Mouse (Mus musculus): ENCODE measurements around the gene Srgap1. TPM values are rescaled to one million over a fixed set of nuclear protein-coding genes. Genes with fewer than 3 reads are reported as not detected.

The Srgap1 gene
- polyA plus RNA-seq, 1 experiment, result 1.0 TPM

DNA sequence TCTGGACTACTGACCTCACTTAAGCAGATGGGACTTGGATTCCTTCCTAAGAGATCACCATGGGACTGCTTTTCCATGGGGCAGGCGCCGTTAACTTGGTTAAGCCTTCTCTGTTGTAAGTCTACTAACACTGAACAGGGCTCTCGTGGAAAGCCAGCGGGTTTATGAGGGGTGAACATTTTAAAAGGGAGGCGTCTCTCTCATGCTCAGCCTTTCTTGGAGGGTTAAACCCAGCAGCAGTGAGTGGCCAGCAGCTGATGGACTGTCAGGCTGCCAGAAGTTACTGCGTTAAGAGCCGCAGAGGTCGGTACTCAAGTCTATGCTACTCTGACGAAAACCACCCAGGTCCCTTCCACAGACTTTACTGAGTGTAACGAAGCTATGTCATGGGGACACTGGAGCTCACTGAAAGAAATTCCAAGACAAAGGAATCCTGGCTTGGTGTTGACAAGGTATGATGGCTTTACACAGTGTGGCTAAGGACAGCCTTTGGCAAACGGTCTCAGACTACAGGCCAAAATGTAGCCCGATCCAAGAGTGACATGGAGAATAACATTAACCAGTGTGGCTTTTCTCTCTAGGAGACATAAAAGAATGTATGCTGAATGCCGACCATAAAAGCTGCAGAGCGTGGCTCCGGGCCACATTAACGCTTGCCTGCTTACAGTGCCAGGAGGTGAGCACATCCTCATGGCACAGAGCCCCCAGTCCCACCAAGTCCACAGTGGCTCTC is 209.8 kb downstream of the Srgap1 start:
- no peak overlapping the region for H3K27ac ChIP-seq (ENCODE audit: control insufficient read depth, insufficient read depth, low read depth, low read length, poor library complexity)
- TF ChIP-seq POLR2A (IDR thresholded peaks at IDR 0.05; ENCODE audit: borderline replicate concordance, control insufficient read depth, low read depth, low read length) (no peak), CTCF (IDR thresholded peaks at IDR 0.05; ENCODE audit: control insufficient read depth, insufficient read depth, low read length) (no peak)
- no peak overlapping the region for H3K4me3 ChIP-seq (replicated peaks; ENCODE audit: control insufficient read depth, low read depth, low read length)
- no peaks in the 10 kb centered on the region for H3K4me1 ChIP-seq (ENCODE audit: control insufficient read depth, insufficient read depth, low read length)
- 78% methylated on average over 16 of the region's 16 CpGs for WGBS

DNA sequence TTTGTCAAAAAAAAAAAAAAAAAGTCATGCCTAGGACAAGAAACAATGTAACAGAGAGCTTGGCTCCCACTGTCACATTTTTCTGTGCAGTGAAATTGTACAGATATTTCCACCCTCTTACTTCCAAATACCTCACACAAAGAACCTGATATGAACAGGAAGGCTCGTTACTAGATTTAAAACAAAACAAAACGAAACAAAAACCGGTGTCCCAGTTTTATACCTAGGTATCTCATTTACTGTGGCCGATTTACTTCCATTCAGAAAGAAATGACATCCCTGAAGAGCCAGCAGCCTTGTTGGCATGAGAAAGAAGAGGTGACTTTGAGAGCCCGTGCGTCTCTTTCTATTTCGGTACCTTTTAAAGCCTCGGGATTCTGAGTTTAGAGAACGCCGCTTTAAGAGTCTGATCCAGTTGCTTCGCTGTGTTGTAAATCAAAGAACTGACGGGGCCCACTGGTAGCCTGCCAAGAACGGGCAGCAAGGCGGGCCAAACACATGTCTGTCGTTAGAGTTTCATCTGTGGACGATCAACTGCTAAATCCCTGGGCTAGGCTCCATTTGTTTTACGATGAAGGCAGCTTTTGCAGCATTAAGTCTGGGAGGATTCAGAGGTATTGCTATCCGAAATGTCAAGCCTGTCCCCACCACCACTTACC is 210.5 kb downstream of the Srgap1 start:
- Histone ChIP-seq H3K4me3 (replicated peaks; ENCODE audit: control insufficient read depth, low read depth, low read length) (no peak overlapping the region), H3K27ac (ENCODE audit: control insufficient read depth, insufficient read depth, low read depth, low read length, poor library complexity) (no peak overlapping the region), H3K4me1 (ENCODE audit: control insufficient read depth, insufficient read depth, low read length) (no peaks in the 10 kb centered on the region)
- TF ChIP-seq POLR2A (IDR thresholded peaks at IDR 0.05; ENCODE audit: borderline replicate concordance, control insufficient read depth, low read depth, low read length) (no peak), CTCF (IDR thresholded peaks at IDR 0.05; ENCODE audit: control insufficient read depth, insufficient read depth, low read length) (no peak)
- 8% methylated on average over 18 of the region's 18 CpGs for WGBS

- 76% methylated on average over 5 of the region's 5 CpGs for WGBS
- TF ChIP-seq POLR2A (IDR thresholded peaks at IDR 0.05; ENCODE audit: borderline replicate concordance, control insufficient read depth, low read depth, low read length) (no peak), CTCF (IDR thresholded peaks at IDR 0.05; ENCODE audit: control insufficient read depth, insufficient read depth, low read length) (no peak)
- no peaks in the 10 kb centered on the region for H3K4me1 ChIP-seq (ENCODE audit: control insufficient read depth, insufficient read depth, low read length)
Observed at GRCm38 (mm10) chr10:121833443-121833842, 213.7 kb downstream of the Srgap1 start.

DNA sequence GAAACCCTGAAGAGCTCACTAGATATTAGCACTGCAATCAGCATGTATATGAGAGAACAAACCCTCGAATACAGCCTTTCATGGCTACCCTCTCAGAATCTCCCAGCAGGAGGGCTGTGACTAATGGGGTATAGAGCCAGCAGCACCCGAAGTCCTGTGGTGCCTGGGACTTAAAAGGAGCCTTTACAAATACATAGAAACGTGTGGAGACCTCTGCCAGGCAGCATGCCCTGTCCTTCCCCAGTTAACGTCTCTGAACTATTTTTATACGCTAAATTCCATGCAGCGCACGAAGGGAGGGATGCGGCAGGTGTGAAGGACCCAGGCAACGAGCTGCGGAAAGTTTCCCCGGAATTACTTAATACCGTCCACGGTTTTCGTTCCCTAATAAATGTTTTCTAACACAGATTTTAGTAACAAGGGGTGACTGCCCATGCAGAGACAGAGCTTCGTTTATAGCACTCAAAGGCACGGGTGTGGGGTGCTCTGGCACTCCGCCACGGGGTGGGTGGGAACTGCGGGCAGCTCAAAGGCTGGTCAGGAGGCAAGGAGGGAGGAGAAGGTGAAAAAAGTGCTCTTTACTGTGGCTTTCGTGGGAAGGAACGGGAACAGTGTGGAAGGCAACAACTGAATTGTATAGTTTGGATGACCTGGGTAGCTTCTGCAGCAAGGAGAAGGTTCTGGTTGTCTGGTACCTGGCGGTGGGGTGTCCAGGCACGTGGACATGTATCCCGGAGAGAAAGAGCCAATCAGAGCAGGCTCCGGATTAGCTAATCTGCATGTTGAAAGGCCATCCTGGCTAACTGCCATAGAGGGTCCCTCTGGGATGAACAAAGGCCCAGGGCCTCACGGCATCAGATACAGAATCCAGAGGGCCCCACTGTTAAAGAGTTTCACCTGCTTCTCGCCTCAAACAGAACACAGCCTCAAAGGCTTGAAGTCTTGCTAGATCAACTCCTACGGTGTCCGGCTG is 216.5 kb downstream of the Srgap1 start:
- Histone ChIP-seq H3K27ac (ENCODE audit: control insufficient read depth, insufficient read depth, low read depth, low read length, poor library complexity) (no peak overlapping the region), H3K4me3 (replicated peaks; ENCODE audit: control insufficient read depth, low read depth, low read length) (no peak overlapping the region), H3K4me1 (ENCODE audit: control insufficient read depth, insufficient read depth, low read length) (no peaks in the 10 kb centered on the region)
- TF ChIP-seq CTCF (IDR thresholded peaks at IDR 0.05; ENCODE audit: control insufficient read depth, insufficient read depth, low read length) (no peak), POLR2A (IDR thresholded peaks at IDR 0.05; ENCODE audit: borderline replicate concordance, control insufficient read depth, low read depth, low read length) (no peak)
- WGBS, result 72% methylated on average over 29 of the region's 29 CpGs

More at GRCm38 (mm10) chr10:121833443-121833842, 213.7 kb downstream of the Srgap1 start:
- Histone ChIP-seq H3K4me3 (replicated peaks; ENCODE audit: control insufficient read depth, low read depth, low read length) (no peak overlapping the region), H3K27ac (ENCODE audit: control insufficient read depth, insufficient read depth, low read depth, low read length, poor library complexity) (no peak overlapping the region)

DNA sequence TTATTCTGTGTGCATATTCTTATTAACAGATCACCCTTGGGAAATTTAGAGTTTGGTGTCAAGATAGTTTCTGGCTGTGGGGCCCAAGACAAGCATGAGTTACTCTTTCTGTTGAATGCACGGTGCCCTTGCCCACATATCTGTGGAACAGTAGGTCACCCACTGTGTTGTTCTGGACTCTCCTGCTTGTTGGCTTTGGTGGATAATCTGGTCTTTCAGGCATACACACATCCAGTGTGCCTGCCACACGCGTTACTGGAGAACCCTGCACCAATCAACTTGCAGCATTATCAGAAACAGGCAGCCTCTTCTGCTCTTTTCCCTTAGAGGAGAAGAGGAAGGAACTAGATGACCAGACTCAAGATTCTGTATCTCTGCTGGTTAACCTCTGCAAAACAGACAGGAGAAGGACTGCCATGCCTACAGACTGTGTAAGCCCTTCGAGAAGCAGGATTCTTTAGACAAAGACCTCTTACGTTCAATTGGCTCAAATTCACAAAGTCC is 217.3 kb downstream of the Srgap1 start:
- 19% methylated on average over 5 of the region's 5 CpGs for WGBS
- TF ChIP-seq CTCF (IDR thresholded peaks at IDR 0.05; ENCODE audit: control insufficient read depth, insufficient read depth, low read length) (no peak), POLR2A (IDR thresholded peaks at IDR 0.05; ENCODE audit: borderline replicate concordance, control insufficient read depth, low read depth, low read length) (no peak)

GRCm38 (mm10) chr10:121829034-121829433 is 218.1 kb downstream of the Srgap1 start:
- Histone ChIP-seq H3K4me3 (replicated peaks; ENCODE audit: control insufficient read depth, low read depth, low read length) (no peak overlapping the region), H3K27ac (ENCODE audit: control insufficient read depth, insufficient read depth, low read depth, low read length, poor library complexity) (no peak overlapping the region), H3K4me1 (ENCODE audit: control insufficient read depth, insufficient read depth, low read length) (no peaks in the 10 kb centered on the region)
- TF ChIP-seq CTCF (IDR thresholded peaks at IDR 0.05; ENCODE audit: control insufficient read depth, insufficient read depth, low read length), result no peak
- no peak for TF ChIP-seq POLR2A (IDR thresholded peaks at IDR 0.05; ENCODE audit: borderline replicate concordance, control insufficient read depth, low read depth, low read length)
- WGBS, result 79% methylated on average over 6 of the region's 6 CpGs

More for the DNA sequence above, 217.3 kb downstream of the Srgap1 start:
- Histone ChIP-seq H3K4me3 (replicated peaks; ENCODE audit: control insufficient read depth, low read depth, low read length) (no peak overlapping the region), H3K27ac (ENCODE audit: control insufficient read depth, insufficient read depth, low read depth, low read length, poor library complexity) (no peak overlapping the region), H3K4me1 (ENCODE audit: control insufficient read depth, insufficient read depth, low read length) (no peaks in the 10 kb centered on the region)

DNA sequence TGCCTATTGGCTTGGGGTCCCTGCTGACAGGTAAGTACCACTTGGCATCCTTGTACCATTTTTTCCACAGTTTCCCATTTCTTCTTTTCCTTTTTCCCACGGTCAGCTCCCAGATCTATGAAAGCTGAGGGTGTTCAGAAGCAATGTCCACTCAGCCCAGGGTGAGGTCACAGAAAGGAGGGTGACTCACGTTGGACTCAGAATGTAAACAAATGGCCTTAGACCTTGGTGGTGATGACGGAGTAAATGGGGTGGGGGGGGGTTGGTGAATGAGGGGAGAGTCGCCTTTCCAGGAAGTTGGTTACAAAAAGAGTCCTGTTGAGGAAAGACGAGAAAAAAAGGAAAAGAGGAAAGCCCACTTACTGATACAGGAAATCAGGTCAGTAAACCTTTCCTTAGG is 224.4 kb downstream of the Srgap1 start:
- TF ChIP-seq POLR2A (IDR thresholded peaks at IDR 0.05; ENCODE audit: borderline replicate concordance, control insufficient read depth, low read depth, low read length) (no peak), CTCF (IDR thresholded peaks at IDR 0.05; ENCODE audit: control insufficient read depth, insufficient read depth, low read length) (no peak)
- no peak overlapping the region for H3K27ac ChIP-seq (ENCODE audit: control insufficient read depth, insufficient read depth, low read depth, low read length, poor library complexity)
- 57% methylated on average over 5 of the region's 5 CpGs for WGBS
- H3K4me3 ChIP-seq (replicated peaks; ENCODE audit: control insufficient read depth, low read depth, low read length), result no peak overlapping the region
- H3K4me1 ChIP-seq (ENCODE audit: control insufficient read depth, insufficient read depth, low read length), result no peaks in the 10 kb centered on the region
